Mouse (Mus musculus) intestine, embryonic 16.5 days (tissue): Measurements from ENCODE around the gene Syne2. TPM values are rescaled to one million over a fixed set of nuclear protein-coding genes. Genes with fewer than 3 reads are reported as not detected.

ENCODE experiments used
- ATAC-seq: fragments of 200-750 bp; cut with Nextera tagmentation; 2 replicates; pipeline ENCODE4 v1.8.0; 2017; ENCODE audit warnings: moderate TSS enrichment, moderate library complexity
- H3K27ac ChIP-seq: fragments of 300-500 bp; sonication (generic); 2 replicates; pipeline ENCODE4 v1.5.1; 2014; ENCODE audit warnings: mild to moderate bottlenecking, low read length
- H3K27me3 ChIP-seq: fragments of 300-500 bp; sonication (generic); replicated peaks from 2 replicates; pipeline ENCODE4 v1.6.1; 2014; ENCODE audit warnings: low read length, control low read depth, mixed read lengths; ENCODE audit not compliant: control insufficient read depth, insufficient read depth
- H3K36me3 ChIP-seq: fragments of 300-500 bp; sonication (generic); 2 replicates; pipeline ENCODE4 v1.6.1; 2014; ENCODE audit warnings: low read length, control low read depth; ENCODE audit not compliant: control insufficient read depth, insufficient read depth
- H3K4me1 ChIP-seq: fragments of 300-500 bp; sonication (generic); 2 replicates; pipeline ENCODE4 v1.6.1; 2014; ENCODE audit warnings: low read length, control low read depth, mixed read lengths; ENCODE audit not compliant: control insufficient read depth, insufficient read depth
- H3K4me2 ChIP-seq: fragments of 300-500 bp; sonication (generic); 2 replicates; pipeline ENCODE4 v1.6.1; 2014; ENCODE audit warnings: low read depth, low read length, control low read depth
- H3K4me3 ChIP-seq: fragments of 300-500 bp; sonication (generic); 2 replicates; pipeline ENCODE4 v1.5.1; 2014; ENCODE audit warnings: mild to moderate bottlenecking, low read length
- H3K9ac ChIP-seq: fragments of 300-500 bp; sonication (generic); 2 replicates; pipeline ENCODE4 v1.6.1; 2014; ENCODE audit warnings: low read depth, low read length
- H3K9me3 ChIP-seq: fragments of 300-500 bp; sonication (generic); 2 replicates; pipeline ENCODE4 v1.6.1; 2016; ENCODE audit warnings: low read length, control low read depth; ENCODE audit not compliant: control insufficient read depth
- WGBS: fragments of 180-500 bp; shearing (Covaris S2); extraction: QIAGEN DNeasy Blood & Tissue Kit; methylation state at CpG from one replicate; pipeline ENCODE4 v1.1.7; 2014; 5-methylcytosine and 5-hydroxymethylcytosine counted together
- polyA plus RNA-seq: library from polyadenylated mRNA; unstranded; fragments of >200 nt; fragmentation: Nextera tagmentation; extraction: Ambion mirVana; gene quantifications from 2 replicates; pipeline ENCODE4 v1.2.1, GENCODE M21; 2015

Gene Syne2
- polyA plus RNA-seq, 1 experiment from 2014 or later = 28.4 TPM

GRCm38 (mm10) chr12:76085956-76086905, 268.3 kb downstream of the Syne2 start:
- WGBS = 74% methylated on average over 15 of the region's 15 CpGs
- H3K9me3 ChIP-seq = no peaks in the 10 kb centered on the region

GRCm38 (mm10) chr12:76087025-76087424, 269.1 kb downstream of the Syne2 start:
- Histone ChIP-seq H3K27me3 (no peaks in the 10 kb centered on the region), H3K36me3 (no peaks in the 10 kb centered on the region), H3K4me3 (no peak overlapping the region), H3K4me2 (no peak overlapping the region), H3K4me1 (peaks cover 3% of the 10 kb centered on the region; the same call in 1 of the 2 replicates), H3K27ac (no peak overlapping the region), H3K9ac (no peak overlapping the region), H3K9me3 (no peaks in the 10 kb centered on the region)
- 83% methylated on average over 13 of the region's 13 CpGs for WGBS
- ATAC-seq = no peak

More at GRCm38 (mm10) chr12:76085956-76086905, 268.3 kb downstream of the Syne2 start:
- Histone ChIP-seq H3K27me3 (no peaks in the 10 kb centered on the region), H3K4me2 (no peak overlapping the region), H3K4me3 (no peak overlapping the region), H3K4me1 (peaks cover 5% of the 10 kb centered on the region; the same call in 1 of the 2 replicates), H3K36me3 (no peaks in the 10 kb centered on the region), H3K9ac (no peak overlapping the region), H3K27ac (no peak overlapping the region)
- no peak for ATAC-seq

- Histone ChIP-seq H3K27ac (0 out of 2 replicates have a peak overlapping the region, but pooled peaks have one; percentile 10), H3K9me3 (no peaks in the 10 kb centered on the region), H3K4me3 (no peak overlapping the region), H3K36me3 (no peaks in the 10 kb centered on the region; the same call in 1 of the 2 replicates), H3K4me1 (0 out of 2 replicates have a peak, but pooled peaks cover 4% of the 10 kb centered on the region), H3K27me3 (no peaks in the 10 kb centered on the region), H3K4me2 (no peak overlapping the region), H3K9ac (no peak overlapping the region)
- ATAC-seq = peak; percentile 64
- WGBS = 62% methylated on average over 11 of the region's 11 CpGs
These were observed 275.0 kb downstream of the Syne2 start for GRCm38 (mm10) chr12:76092789-76093466.

GRCm38 (mm10) chr12:76093613-76094588, 276.0 kb downstream of the Syne2 start:
- Histone ChIP-seq H3K27ac (no peak overlapping the region), H3K4me3 (no peak overlapping the region), H3K9me3 (no peaks in the 10 kb centered on the region), H3K4me2 (no peak overlapping the region), H3K36me3 (no peaks in the 10 kb centered on the region; the same call in 1 of the 2 replicates), H3K4me1 (0 out of 2 replicates have a peak, but pooled peaks cover 4% of the 10 kb centered on the region), H3K9ac (no peak overlapping the region), H3K27me3 (no peaks in the 10 kb centered on the region)
- ATAC-seq = peak; percentile 87
- 83% methylated on average over 15 of the region's 15 CpGs for WGBS

- H3K36me3 ChIP-seq = peaks cover 3% of the 10 kb centered on the region; the same call in 1 of the 2 replicates
- H3K27me3 ChIP-seq = no peaks in the 10 kb centered on the region
- 67% methylated on average over 30 of the region's 30 CpGs for WGBS
- 0 out of 2 replicates have a peak, but pooled peaks cover 4% of the 10 kb centered on the region for H3K4me1 ChIP-seq
- H3K27ac ChIP-seq = no peak overlapping the region
- no peak overlapping the region for H3K9ac ChIP-seq
- no peak overlapping the region for H3K4me2 ChIP-seq
- no peak for ATAC-seq
- no peak overlapping the region for H3K4me3 ChIP-seq
- H3K9me3 ChIP-seq = no peaks in the 10 kb centered on the region
These were observed 277.4 kb downstream of the Syne2 start for GRCm38 (mm10) chr12:76095117-76096035.

GRCm38 (mm10) chr12:76102621-76103020, 284.7 kb downstream of the Syne2 start:
- no peak overlapping the region for H3K27ac ChIP-seq
- no peaks in the 10 kb centered on the region for H3K4me1 ChIP-seq
- H3K36me3 ChIP-seq = peaks cover 8% of the 10 kb centered on the region
- H3K9me3 ChIP-seq = no peaks in the 10 kb centered on the region
- 90% methylated on average over 12 of the region's 12 CpGs for WGBS
- no peak overlapping the region for H3K9ac ChIP-seq
- H3K27me3 ChIP-seq = no peaks in the 10 kb centered on the region
- no peak overlapping the region for H3K4me2 ChIP-seq
- no peak for ATAC-seq
- no peak overlapping the region for H3K4me3 ChIP-seq

GRCm38 (mm10) chr12:76104596-76105351, 286.8 kb downstream of the Syne2 start:
- H3K9me3 ChIP-seq = no peaks in the 10 kb centered on the region
- peaks cover 7% of the 10 kb centered on the region for H3K36me3 ChIP-seq
- no peak overlapping the region for H3K27ac ChIP-seq
- no peak overlapping the region for H3K4me2 ChIP-seq
- no peaks in the 10 kb centered on the region for H3K27me3 ChIP-seq
- WGBS = 93% methylated on average over 20 of the region's 20 CpGs
- no peak for ATAC-seq
- H3K4me1 ChIP-seq = no peaks in the 10 kb centered on the region
- H3K4me3 ChIP-seq = no peak overlapping the region
- no peak overlapping the region for H3K9ac ChIP-seq
